Mouse (Mus musculus) limb, embryonic 14.5 days (tissue): ENCODE measurements at regions not wholly inside any gene's neighbourhood (a gene's known extent, or its start where the extent isn't known, plus 50 kb on each side); places are given as distances from the start of the nearest gene placed in this dataset.

Experiments used
- ATAC-seq: fragments of 200-750 bp; cut with Nextera tagmentation; 2 replicates; pipeline ENCODE4 v1.8.0; 2017; ENCODE audit warnings: low read depth, moderate number of reproducible peaks, moderate TSS enrichment; ENCODE audit not compliant: low FRiP score
- DNase-seq: peaks from one replicate; pipeline ENCODE4 v3.0.0-alpha.2; 2015; ENCODE audit warnings: low spot score
- H3K27ac ChIP-seq: fragments of 300-500 bp; sonication (generic); replicated peaks from 2 replicates; pipeline ENCODE4 v1.5.1; 2014; ENCODE audit warnings: low read depth, mild to moderate bottlenecking, low read length, moderate library complexity, mixed read lengths
- H3K27me3 ChIP-seq: fragments of 300-500 bp; sonication (generic); 2 replicates; pipeline ENCODE4 v1.6.1; 2014; ENCODE audit warnings: low read length, mixed read lengths; ENCODE audit not compliant: control insufficient read depth, insufficient read depth
- H3K36me3 ChIP-seq: fragments of 300-500 bp; sonication (generic); 2 replicates; pipeline ENCODE4 v1.6.1; 2014; ENCODE audit warnings: mild to moderate bottlenecking, low read length, moderate library complexity, mixed read lengths; ENCODE audit not compliant: control insufficient read depth, insufficient read depth
- H3K4me1 ChIP-seq: fragments of 300-500 bp; sonication (generic); 2 replicates; pipeline ENCODE4 v1.6.1; 2014; ENCODE audit warnings: antibody characterized with exemption, low read length, mixed read lengths; ENCODE audit not compliant: control insufficient read depth, insufficient read depth
- H3K4me2 ChIP-seq: fragments of 300-500 bp; sonication (generic); replicated peaks from 2 replicates; pipeline ENCODE4 v1.6.1; 2014; ENCODE audit warnings: low read depth, mild to moderate bottlenecking, low read length, moderate library complexity; ENCODE audit not compliant: severe bottlenecking
- H3K4me3 ChIP-seq: fragments of 300-500 bp; sonication (generic); replicated peaks from 2 replicates; pipeline ENCODE4 v1.5.1; 2014; ENCODE audit warnings: low read length
- H3K9ac ChIP-seq: fragments of 300-500 bp; sonication (generic); 2 replicates; pipeline ENCODE4 v1.6.1; 2014; ENCODE audit warnings: mild to moderate bottlenecking, low read depth, low read length, moderate library complexity; ENCODE audit not compliant: severe bottlenecking
- H3K9me3 ChIP-seq: fragments of 300-500 bp; sonication (generic); 2 replicates; pipeline ENCODE4 v1.6.1; 2016; ENCODE audit warnings: low read length; ENCODE audit not compliant: control insufficient read depth
- POLR2A ChIP-seq: fragments of 200-500 bp; IDR thresholded peaks from 2 replicates; pipeline ENCODE4 v1.8.0; 2012; ENCODE audit warnings: inconsistent platforms, mild to moderate bottlenecking, moderate library complexity, borderline replicate concordance; ENCODE audit not compliant: insufficient read depth, insufficient read length; ENCODE audit errors: extremely low read depth
- WGBS: fragments of 180-500 bp; shearing (Covaris S2); extraction: QIAGEN DNeasy Blood & Tissue Kit; methylation state at CpG from one replicate; pipeline ENCODE4 v1.1.7; 2014; 5-methylcytosine and 5-hydroxymethylcytosine counted together

GRCm38 (mm10) chr5:102373309-102373971 lies 107.8 kb upstream of the Arhgap24 start:
- Histone ChIP-seq H3K36me3 (no peaks in the 10 kb centered on the region), H3K9me3 (no peaks in the 10 kb centered on the region), H3K4me2 (peak overlapping the region; percentile 25; the same call in 1 of the 2 replicates), H3K9ac (no peak overlapping the region), H3K4me3 (no peak overlapping the region; the same call in 1 of the 2 replicates), H3K4me1 (0 out of 2 replicates have a peak, but pooled peaks cover 3% of the 10 kb centered on the region), H3K27ac (no peak overlapping the region), H3K27me3 (no peaks in the 10 kb centered on the region)
- no peak for TF ChIP-seq POLR2A
- 48% methylated on average over 6 of the region's 6 CpGs for WGBS
- DNase-seq (peak; percentile 82), ATAC-seq (peak; percentile 94)

DNA sequence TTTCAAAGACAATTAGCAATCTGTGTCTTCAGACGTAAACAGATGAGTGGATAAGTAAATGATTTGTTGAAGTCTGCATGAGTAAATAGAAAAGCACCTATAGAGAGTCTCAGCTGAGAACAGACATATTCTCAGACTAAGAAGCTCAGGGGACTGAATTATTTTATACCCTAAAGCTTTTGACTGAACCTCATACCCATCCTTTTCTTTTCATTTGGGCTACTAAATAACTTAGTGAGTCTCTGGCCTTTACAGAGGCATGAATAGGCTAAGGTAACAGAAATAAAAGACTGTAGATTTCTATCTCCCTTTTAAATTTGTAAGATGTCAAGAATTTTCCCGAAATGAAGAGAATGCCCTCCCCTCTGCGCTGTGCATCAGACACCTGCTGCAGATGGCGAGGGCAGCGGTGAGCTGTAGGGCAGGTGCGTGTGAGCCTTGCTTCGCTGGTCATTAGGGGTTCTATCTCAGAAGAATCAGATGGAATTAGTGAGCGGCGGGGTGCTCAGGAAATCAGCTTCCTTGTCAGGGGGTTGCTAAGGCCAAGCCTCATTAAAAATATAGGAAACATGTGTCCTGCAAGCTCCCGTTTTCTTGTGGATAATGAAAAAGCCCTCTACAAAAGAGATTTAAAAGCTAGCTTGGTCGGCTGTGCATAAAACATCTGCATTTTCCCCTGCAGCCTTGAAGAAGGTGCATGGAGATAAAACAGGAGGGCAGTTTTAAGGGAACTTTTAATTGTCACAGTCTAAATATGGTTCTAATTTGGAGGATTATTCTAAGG lies 107.0 kb upstream of the Arhgap24 start:
- 16% methylated on average over 11 of the region's 11 CpGs for WGBS
- ATAC-seq (peak; percentile 15; the same call in 1 of the 2 replicates), DNase-seq (no peak)
- H3K9ac ChIP-seq: no peak overlapping the region
- H3K27me3 ChIP-seq: no peaks in the 10 kb centered on the region
- H3K27ac ChIP-seq: no peak overlapping the region
- H3K4me3 ChIP-seq: no peak overlapping the region
- H3K36me3 ChIP-seq: no peaks in the 10 kb centered on the region
- H3K4me1 ChIP-seq: 0 out of 2 replicates have a peak, but pooled peaks cover 3% of the 10 kb centered on the region
- no peak for TF ChIP-seq POLR2A
- H3K4me2 ChIP-seq: no peak overlapping the region
- H3K9me3 ChIP-seq: no peaks in the 10 kb centered on the region

GRCm38 (mm10) chr5:102375339-102375738 lies 105.9 kb upstream of the Arhgap24 start:
- Histone ChIP-seq H3K4me2 (no peak overlapping the region), H3K4me1 (0 out of 2 replicates have a peak, but pooled peaks cover 3% of the 10 kb centered on the region), H3K36me3 (no peaks in the 10 kb centered on the region), H3K27me3 (no peaks in the 10 kb centered on the region), H3K9me3 (no peaks in the 10 kb centered on the region), H3K4me3 (no peak overlapping the region), H3K9ac (no peak overlapping the region), H3K27ac (no peak overlapping the region)
- no peak for TF ChIP-seq POLR2A
- ATAC-seq: no peak
- DNase-seq: no peak
- 76% methylated on average over 2 of the region's 2 CpGs for WGBS

GRCm38 (mm10) chr5:102393941-102394340 lies 87.2 kb upstream of the Arhgap24 start:
- no peak for TF ChIP-seq POLR2A
- 78% methylated on average over 3 of the region's 3 CpGs for WGBS
- Histone ChIP-seq H3K27me3 (no peaks in the 10 kb centered on the region), H3K4me2 (no peak overlapping the region), H3K4me3 (no peak overlapping the region), H3K4me1 (0 out of 2 replicates have a peak, but pooled peaks cover 7% of the 10 kb centered on the region), H3K36me3 (no peaks in the 10 kb centered on the region), H3K9me3 (no peaks in the 10 kb centered on the region), H3K9ac (no peak overlapping the region), H3K27ac (no peak overlapping the region)
- DNase-seq (no peak), ATAC-seq (no peak)

GRCm38 (mm10) chr5:102395608-102396146 lies 85.5 kb upstream of the Arhgap24 start:
- no peak for TF ChIP-seq POLR2A
- WGBS: 35% methylated on average over 11 of the region's 11 CpGs
- Histone ChIP-seq H3K9me3 (no peaks in the 10 kb centered on the region), H3K4me1 (0 out of 2 replicates have a peak, but pooled peaks cover 7% of the 10 kb centered on the region), H3K36me3 (no peaks in the 10 kb centered on the region), H3K4me2 (no peak overlapping the region), H3K27ac (no peak overlapping the region), H3K27me3 (no peaks in the 10 kb centered on the region), H3K4me3 (no peak overlapping the region), H3K9ac (no peak overlapping the region)
- DNase-seq: no peak
- ATAC-seq: no peak
